Mouse (Mus musculus) T-helper 1 cell (primary cell): ENCODE results near the gene Prrt4.
"Not testable (repeated sequence)": the region's sequence is repeated elsewhere in the genome, so short reads cannot be mapped to it uniquely, and the experiment has no call there.

Experiments
- in situ Hi-C: fragments of 300-600 bp; cut with MboI, MseI; formaldehyde crosslinking; loops from one replicate; pipeline ENCODE4 v1.15.1; 2025; ENCODE audit warnings: high pct_unique_total_duplicates

Prrt4 gene

DNA sequence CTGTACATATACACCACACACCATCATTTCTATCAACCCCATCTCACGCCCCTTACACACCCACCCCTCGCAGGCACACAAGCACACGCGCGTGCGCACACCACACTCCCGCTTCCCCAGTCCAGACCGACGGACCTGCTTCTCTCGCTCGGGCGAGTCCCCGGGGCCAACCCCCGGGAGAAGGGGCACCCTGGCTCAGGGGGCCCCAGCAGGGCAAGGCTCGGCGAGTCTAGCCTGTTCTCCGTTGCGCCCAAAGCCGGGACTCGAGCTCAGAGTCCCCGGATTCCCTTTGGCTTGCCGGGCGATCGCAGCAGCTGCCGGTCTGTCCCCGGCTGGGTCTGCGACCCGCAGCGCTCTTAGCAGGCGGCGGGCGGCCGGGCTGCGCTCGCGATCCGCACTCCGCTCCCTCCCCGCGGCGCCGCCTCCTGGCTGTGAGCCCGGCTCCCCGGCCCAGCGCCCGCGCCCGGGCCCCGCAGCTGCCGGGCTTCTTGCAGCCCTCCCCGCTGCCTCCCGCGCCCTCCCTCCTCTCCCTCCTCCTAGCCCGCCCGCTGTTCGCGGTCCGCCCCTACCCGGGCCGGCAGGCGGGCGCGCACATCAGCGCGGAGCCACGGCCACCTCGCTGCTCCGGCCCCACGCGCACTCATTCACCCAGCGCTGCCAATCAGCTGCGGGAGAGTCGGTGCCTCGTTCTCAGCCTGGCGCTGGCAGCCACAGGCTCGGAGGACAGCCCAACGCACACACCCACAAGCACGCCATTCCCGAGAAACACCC, at the start of gene Prrt4:
TSS of gene Prrt4 (minus strand) at position 697 of the 771 bp plus-strand sequence.
- in situ Hi-C loops: no loop called here

DNA sequence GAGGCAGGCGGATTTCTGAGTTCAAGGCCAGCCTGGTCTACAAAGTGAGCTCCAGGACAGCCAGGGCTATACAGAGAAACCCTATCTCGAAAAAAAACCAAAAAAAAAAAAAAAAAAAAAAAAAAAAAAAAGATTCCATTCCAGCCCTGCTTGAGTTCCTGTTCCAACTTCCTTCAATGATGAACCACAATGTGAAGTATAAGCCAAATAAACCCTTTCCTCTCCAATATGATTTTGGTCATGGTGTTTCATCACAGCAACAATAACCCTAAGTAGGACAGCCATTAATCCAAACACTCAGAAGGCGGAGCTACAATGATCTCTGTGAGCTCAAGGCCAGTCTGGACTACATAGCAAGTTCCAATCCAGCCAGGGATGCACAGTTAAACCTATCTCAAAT, 38.3 kb upstream of the Prrt4 start:
- in situ Hi-C loops: not testable (repeated sequence)

DNA sequence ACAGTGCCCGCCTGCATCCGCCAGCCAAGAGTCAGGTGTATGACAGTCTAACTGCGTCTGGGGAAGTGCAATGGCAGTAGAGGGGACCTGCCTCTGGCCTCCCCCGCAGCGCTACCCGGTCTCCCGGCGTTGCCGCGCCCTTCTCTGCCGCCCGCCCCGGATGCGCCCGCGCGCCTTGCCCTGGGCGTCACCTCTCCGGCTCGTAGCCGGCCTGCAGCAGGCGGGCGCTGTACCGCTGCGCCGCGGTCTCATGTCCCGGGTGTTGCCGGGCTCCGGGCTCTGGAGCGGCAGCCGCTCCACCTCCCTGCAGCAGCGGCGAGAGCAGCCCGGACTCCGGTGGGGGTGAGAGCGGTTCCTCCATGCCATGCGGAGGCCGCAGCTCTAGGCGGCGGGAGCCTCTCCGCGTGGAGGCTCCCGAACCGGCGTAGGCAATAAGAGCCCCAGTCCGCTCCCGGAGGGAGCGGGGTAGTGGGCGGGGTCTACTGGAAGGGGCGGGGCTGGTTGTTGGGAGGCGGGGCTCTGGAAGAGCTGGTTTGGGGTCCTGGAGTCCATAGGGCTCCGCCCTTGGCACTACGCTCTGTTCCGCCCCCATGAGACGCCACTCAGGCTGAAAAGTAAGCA, 36.6 kb upstream of the Prrt4 start, which contains the start of gene Impdh1:
TSS of gene Impdh1 (minus strand) at position 484 of the 621 bp plus-strand sequence.
- in situ Hi-C loops: no loop called here

DNA sequence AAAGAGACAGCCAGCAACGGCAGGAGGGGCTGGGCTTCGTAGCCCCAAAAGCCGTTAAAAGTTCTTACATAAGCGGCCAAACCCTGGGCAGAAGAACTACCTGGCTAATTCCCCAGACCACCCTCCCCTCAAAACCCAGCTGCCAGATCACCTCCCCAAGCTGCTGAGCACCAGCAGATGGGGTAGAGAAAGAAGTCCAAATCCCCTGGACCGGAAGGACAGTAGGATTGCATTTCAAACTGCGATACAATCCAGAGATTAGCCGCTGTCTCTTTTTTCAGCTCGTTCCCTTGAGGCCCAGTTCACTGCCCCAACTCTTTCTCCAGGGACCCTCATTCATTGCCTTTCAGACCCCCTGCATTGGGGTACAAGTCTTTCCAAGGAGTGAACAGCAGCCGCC, 35.8 kb upstream of the Prrt4 start:
- in situ Hi-C loops: no loop called here

DNA sequence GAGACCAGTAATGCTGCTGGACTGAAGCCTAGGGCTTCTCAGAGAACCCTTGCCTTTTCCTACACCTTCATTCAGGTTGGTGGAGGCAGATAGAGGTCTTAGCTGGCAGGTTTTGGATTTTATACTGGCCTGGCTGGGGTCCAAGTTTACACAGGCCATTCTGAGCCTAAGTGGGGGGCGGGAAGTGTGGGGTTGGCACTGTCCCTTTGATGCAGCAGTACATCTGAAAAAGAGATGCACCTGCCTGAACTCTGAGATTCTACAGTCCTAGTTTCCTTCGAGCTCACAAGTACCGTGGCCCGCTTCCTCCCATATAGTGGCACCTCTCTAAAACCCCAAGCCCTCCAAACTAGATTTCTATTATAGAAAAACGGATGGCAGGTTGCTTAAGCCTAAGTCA, 35.4 kb upstream of the Prrt4 start:
- in situ Hi-C loops: no loop called here

DNA sequence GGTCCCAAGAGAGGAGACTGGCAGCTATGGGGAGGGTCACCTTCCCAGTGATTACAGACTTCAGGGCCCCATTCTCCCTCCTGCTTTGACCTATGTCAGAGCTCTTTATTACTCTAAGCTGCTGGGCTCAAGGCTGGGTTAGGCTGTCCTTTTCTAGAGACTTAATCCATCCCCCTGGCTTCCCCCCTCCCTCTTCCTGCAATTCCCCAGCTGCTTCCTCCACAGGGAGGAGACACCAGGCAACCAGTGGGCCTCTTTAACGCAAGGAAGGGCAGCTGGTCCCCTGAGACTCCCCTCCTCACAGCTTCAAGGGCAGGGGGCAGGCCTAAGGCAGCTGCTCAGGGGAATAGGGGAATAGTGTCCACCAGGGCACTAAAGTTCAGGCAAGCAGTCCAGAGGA, 34.9 kb upstream of the Prrt4 start:
- in situ Hi-C loops: no loop called here

DNA sequence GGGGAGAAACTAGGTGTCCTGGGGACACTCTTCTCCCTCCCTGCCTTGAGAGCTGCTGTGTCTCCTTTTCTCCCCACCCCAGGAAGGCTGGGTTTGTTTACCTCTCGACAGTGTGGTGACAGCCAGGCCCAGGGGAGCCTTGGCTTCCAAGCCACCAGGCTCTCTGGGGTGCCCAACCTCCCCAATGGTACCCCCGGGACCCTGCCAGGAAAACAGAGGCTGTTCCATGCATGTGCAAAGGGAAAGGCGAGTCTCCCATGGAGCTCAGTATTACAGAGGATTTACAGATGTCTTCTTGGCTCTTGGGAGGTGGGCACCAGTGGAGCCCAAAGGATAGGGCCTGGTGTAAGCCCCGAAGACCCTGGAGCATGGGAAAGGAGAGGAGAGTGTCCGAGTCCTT, 34.1 kb upstream of the Prrt4 start:
- in situ Hi-C loops: no loop called here

DNA sequence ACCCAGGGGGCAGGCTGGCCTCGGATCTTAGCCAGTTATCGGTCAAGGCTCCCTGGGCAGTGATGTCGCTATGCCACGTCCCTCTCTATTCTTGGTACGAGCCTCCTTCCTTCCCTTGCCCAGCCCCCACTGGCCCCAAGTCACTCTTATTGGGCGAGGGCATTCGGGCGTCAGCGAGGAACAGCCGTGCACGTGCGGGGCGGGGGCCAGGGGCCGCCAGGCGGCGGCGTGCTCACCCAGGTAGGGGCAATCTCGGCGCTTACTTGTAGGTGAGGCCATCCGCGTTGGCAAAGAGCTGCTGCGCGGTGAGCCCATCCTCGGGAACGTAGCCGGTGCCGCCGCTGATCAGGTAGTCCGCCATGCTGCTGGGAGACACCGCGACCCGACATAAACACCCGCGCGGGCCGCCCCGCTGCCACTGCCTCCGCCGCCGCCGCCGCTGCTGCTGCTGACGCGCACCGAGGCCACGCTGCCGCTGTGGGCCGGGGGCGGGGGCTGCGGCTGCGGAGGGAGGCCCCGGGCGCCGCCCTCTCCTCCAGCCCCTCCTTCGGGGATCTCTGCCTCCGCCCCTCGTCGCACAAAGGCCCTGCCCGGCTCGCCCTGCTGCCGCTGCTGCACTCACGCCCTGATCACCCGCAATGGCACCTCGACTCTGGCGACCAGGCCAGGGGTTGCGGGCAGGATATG, 32.6 kb upstream of the Prrt4 start:
- in situ Hi-C loops: no loop called here

DNA sequence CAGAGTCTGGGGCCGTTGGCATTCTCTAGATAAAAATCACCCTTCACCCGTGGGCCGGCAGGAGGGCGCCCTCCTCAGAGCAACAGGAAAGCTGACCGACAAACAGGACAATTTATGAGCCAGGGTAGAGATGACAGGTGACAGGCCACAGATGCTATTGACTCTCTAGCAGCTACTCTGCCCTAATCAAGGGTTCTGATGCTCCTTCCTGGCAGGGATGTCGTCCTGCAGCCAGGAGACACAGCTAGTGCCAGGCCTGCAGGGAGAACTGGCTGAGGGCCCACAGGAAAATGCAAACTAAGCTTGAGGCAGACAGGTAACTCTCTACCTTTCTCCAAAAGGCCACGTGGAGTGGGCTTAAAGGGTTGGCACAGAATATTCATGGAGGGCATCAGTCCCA, 31.8 kb upstream of the Prrt4 start:
- in situ Hi-C loops: no loop called here

DNA sequence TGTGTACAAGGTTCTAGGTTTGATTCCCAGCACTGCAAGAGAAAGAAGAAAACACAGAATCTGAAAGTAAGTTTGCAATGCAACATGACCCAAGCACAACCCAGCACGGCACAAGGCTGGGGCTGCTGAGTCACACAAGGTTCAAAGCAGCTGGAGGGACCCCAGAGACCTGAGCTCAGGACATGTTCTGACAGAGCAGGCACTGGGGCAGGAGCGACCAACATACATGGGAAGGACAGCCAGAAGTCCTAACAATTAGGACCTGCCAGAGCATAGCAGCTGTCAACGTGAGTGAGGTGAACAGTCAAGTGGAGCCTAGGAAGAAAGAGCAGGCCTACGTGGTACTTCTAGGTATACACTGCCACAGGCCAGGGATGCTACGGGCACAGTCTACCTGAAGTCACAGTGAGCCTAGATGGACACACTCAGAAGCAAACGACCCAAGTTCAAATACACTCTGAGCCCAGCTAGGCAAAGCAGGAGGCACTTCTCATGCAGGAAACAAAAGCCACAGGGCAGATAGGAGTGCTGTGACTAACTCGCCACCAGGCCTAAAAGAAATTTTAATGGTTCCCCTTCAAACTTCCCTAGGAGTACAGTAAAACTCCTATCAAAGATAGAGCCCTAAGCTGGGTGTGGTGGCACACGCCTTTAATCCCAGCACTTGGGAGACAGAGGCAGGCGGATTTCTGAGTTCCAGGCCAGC, 31.0 kb upstream of the Prrt4 start:
- in situ Hi-C loops: no loop called here

DNA sequence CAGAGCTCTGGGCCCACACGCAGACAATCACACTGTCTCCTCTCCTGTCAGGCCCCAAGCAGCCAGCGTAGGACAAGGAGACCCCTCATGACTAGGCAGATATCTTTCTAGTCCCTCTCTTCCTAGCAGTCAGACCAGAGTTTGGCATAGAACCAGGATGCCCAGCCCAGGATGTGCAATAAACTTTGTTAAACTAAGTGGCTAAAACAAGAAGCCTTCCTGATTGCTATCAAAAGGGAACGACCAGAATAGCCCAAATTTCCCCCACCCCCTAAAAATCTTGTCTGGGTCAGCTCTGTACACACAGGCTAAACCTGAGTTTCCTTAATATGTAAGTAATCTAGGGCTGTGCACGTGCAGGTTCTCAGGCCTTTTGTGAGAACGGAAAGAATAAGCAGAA, 28.8 kb upstream of the Prrt4 start:
- in situ Hi-C loops: no loop called here

DNA sequence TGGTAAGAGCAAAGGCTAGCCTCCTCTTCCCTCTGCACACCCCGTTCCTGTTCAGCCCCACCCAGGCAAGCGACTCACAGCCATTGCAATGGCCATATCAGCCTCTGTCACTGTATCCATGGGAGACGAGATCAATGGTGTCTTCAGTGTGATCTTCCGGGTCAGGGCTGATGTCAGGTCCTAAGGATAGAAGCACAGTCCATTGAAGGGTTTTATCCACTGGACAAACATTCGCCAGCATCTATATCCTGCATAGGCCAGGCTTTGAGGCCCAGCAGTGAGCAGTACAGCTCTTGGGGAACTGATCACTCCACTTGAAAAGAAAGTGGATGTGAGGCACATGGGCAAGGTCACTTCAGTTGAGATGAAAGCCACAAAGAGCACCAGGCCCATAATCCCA, 27.6 kb upstream of the Prrt4 start:
- in situ Hi-C loops: no loop called here

DNA sequence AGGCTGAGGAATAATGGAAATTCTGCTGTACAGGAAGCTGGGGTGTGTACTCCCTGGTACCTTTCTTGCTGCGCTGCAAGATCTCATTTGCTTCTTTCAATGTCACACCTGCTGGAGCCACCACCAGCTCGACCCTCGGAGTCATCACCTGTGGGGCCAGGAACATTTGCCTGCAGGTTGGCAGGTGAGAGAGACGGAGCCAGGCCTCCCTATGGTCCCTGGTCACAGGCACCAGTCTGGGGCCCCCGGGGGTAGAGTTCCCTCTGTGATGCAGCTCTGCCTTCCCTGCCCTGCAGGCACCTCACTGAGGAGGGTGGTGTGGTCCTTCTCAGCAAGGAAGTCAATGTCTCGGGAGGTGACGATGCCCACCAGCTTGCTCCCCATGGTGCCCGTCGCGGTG, 26.6 kb upstream of the Prrt4 start:
- in situ Hi-C loops: no loop called here

DNA sequence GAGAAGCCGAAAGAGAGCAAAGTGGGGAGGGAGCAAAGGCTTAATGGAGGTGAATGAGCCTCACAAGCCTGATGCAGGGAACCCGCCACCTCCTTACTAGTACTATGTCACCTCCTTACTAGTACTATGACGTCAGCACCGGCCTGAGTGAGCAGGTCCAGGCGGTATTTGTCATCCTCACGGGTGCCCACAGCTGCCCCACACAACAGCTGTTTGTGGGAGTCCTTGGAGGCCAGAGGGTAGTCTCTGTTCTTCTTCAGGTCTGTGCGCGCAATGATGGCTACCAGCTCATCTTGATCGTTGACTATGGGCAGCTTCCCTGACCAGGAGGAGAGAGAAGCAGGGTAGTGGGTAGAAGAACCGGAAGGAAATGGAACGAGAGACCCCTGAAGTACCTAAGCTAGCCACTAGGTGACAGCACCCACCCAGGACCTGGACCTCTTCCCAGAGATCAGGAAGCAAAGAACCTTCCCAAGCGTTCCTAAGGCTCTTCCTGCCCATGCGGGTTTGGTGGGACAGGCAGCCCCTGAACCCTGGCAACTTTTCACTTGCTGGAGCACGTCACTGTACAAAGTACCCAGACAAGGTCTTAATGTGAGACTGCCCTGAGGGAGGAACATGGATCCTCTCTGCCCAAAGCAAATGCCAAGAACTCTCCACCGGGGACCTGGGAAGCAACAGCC, 25.7 kb upstream of the Prrt4 start:
- in situ Hi-C loops: loop anchor here (5.0 kb wide), 1 partner anchor 38 kb away; the partner anchor contains the start of gene Rbm28

DNA sequence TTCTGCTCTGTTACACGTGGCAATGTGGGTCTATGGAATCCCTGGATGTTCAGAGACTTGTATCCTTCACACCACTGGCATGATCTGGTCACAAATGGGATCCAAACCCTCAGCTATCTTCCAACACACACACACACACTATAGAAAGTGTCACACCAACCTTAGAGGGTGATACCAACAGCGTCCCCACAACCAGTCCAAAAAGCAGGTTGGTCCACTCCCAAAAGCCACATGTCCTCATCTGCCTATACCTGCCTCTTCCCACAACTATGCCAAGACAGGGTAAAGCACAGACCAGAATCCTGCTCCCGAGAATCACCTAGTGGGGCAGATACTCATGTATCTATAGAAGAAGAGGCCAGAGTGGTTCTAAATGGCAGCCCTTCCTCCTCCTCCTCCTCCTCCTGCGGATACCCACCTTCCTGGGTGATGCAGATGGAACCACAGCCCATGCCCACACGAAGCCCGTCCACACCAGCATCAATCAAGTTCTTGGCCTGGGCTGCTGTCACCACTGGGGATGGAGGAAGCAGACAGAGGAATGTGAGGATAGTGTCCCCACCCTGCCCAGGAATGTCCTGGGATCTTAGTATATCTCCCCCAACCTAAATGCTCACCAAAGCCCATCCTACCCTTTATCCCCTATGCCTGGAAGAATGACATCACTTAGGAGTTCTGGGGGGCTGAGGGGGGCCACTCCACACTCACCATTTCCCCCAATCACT, 24.6 kb upstream of the Prrt4 start:
- in situ Hi-C loops: loop anchor here (5.0 kb wide), 1 partner anchor 37 kb away; the partner anchor contains the start of gene Rbm28

DNA sequence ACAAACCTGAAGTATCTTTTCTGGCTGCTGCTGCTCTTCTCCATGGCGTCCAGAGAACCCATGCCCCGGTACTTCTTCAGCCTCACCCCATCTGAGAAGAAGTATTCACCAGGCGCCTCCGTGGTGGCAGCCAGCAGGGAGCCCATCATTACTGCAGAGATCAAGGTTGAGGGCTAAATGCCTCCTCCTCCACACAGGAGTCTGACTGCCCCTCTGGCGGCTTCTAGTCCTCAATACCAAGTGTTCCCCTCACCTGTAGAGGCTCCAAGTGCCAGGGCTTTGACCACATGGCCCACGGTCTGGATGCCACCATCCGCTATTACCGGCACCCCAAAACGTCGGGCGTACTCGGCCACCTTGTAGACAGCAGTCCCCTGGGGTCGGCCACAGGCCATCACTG, 23.7 kb upstream of the Prrt4 start:
- in situ Hi-C loops: loop anchor here (5.0 kb wide), 1 partner anchor 36 kb away; the partner anchor contains the start of gene Rbm28

DNA sequence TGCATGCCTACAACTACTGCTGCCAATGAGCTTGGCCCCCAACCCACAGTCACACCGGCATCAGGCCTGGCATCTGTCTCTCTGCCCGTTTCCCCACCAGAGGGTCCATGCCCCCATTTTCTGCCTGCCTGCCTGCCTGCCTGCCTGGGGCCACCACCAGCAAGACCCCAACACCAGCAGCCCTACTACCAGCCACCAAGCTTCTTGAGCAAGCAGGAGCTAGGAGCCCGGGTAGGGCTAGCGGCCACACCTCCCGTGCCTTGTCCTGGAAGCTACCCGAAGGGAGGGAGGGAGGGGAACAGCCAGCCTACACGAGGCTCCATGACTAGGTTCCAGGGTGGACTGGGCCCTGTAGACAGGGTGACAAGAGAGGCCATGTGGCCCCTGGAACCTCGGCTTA, 22.6 kb upstream of the Prrt4 start:
- in situ Hi-C loops: loop anchor here (5.0 kb wide), 1 partner anchor 35 kb away; the partner anchor contains the start of gene Rbm28

DNA sequence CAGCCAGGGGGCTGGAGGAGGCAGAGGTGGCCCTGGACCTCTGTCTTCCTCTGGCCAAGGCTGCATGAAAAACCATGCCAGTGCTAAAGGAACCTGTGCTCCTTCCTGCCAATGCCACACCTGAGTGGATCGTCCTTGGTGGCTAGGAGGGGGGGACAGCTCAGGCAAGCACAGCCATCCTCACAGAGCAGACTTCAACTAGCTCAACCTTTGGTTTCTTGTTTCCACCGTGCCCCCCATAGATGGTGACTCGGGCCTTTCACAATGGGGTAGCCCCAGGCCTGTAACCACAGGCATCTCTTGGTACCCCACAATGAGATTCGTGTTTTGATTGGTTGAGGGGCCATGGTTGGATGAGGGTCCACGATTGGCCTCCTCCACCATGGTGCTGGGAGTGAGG, 22.0 kb upstream of the Prrt4 start:
- in situ Hi-C loops: loop anchor here (5.0 kb wide), 1 partner anchor 34 kb away; the partner anchor contains the start of gene Rbm28

DNA sequence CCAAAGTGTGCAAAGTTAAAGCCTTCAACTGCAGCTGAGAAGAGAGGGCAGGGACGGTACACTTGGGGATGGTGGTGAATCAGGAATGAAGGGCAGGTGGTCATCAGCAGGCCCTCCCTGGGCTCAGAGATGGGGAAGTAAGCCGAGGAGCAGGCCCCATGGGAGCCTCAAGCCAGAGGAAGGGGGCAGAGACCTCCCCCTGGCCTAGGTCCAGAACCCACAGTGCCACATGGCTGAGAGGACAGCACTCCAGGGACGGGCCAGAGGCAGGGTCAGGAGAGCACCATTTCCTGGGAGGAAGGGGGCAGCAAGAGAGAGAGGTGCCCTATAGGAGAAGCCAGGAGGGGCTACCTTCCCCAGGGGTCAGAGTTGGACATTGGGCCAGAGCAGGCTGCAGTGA, 21.1 kb upstream of the Prrt4 start:
- in situ Hi-C loops: loop anchor here (5.0 kb wide), 1 partner anchor 33 kb away; the partner anchor contains the start of gene Rbm28

DNA sequence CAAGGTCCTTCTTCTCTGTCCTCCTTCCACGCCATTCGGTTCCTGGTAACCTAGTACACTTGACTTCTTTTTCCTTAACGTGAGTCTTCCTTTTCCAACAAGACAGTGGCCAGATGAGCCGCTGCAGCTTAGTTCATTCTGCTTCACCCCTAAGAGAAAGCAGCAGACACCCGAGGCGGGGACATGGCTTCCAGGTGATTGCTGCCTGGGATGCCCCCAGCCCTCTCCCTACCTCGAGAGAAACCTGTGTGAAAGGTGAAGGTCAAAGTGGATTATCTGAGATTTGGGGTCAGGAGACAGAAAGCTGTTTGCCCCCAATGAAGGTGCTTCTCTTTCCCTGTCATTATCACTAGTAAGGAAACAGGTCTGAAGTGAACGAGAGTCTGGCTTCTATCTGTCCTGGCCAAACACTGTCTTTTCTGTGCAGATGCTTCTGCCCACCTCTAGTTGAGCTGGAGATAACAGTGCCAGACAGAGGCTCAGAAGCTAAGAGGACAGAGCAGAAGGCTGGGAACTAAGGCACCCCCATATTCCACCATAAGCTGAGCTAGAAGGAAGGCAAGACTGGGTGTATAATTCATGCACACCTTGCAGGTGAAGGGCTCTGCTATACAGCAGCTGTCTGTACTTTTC, 20.0 kb upstream of the Prrt4 start:
- in situ Hi-C loops: no loop called here
